Mouse (Mus musculus): ENCODE measurements around the gene Tnfaip8l1.

Tnfaip8l1 gene

GRCm38 (mm10) chr17:56175416-56175815 is 13.1 kb downstream of the Tnfaip8l1 start:
- no peak for DNase-seq (ENCODE audit: extremely low spot score, low spot score)

- peak; percentile 24 for DNase-seq (ENCODE audit: extremely low spot score, low spot score)
Measured at GRCm38 (mm10) chr17:56182975-56183657, 20.8 kb downstream of the Tnfaip8l1 start.

GRCm38 (mm10) chr17:56183658-56184103 is 21.4 kb downstream of the Tnfaip8l1 start, which contains the start of gene Mydgf:
Mydgf (minus strand) TSS chr17:56183920.
- DNase-seq (ENCODE audit: extremely low spot score, low spot score) = peak; percentile 92

GRCm38 (mm10) chr17:56185281-56186141 is 23.2 kb downstream of the Tnfaip8l1 start:
- DNase-seq (ENCODE audit: extremely low spot score, low spot score) = peak; percentile 49

GRCm38 (mm10) chr17:56191266-56191665 is 29.0 kb downstream of the Tnfaip8l1 start:
- DNase-seq (ENCODE audit: extremely low spot score, low spot score) = no peak

- no peak for DNase-seq (ENCODE audit: extremely low spot score, low spot score)
Measured at GRCm38 (mm10) chr17:56194357-56194756, 32.1 kb downstream of the Tnfaip8l1 start.

- DNase-seq (ENCODE audit: extremely low spot score, low spot score) = no peak
Measured at GRCm38 (mm10) chr17:56194765-56195164, 32.5 kb downstream of the Tnfaip8l1 start.

- DNase-seq (ENCODE audit: extremely low spot score, low spot score) = peak; percentile 27
Measured at GRCm38 (mm10) chr17:56196860-56197259, 34.6 kb downstream of the Tnfaip8l1 start.

- no peak for DNase-seq (ENCODE audit: extremely low spot score, low spot score)
Measured at GRCm38 (mm10) chr17:56200586-56200985, 38.3 kb downstream of the Tnfaip8l1 start.

GRCm38 (mm10) chr17:56201642-56202041 is 39.4 kb downstream of the Tnfaip8l1 start:
- no peak for DNase-seq (ENCODE audit: extremely low spot score, low spot score)

- DNase-seq (ENCODE audit: extremely low spot score, low spot score) = no peak
Measured at GRCm38 (mm10) chr17:56202476-56202875, 40.2 kb downstream of the Tnfaip8l1 start.

GRCm38 (mm10) chr17:56203729-56204128 is 41.5 kb downstream of the Tnfaip8l1 start:
- no peak for DNase-seq (ENCODE audit: extremely low spot score, low spot score)

- DNase-seq (ENCODE audit: extremely low spot score, low spot score) = no peak
Measured at GRCm38 (mm10) chr17:56206276-56206884, 44.1 kb downstream of the Tnfaip8l1 start.

- no peak for DNase-seq (ENCODE audit: extremely low spot score, low spot score)
Measured at GRCm38 (mm10) chr17:56206986-56207674, 44.9 kb downstream of the Tnfaip8l1 start.

- no peak for DNase-seq (ENCODE audit: extremely low spot score, low spot score)
Measured at GRCm38 (mm10) chr17:56207963-56208530, 45.8 kb downstream of the Tnfaip8l1 start.

- no peak for DNase-seq (ENCODE audit: extremely low spot score, low spot score)
Measured at GRCm38 (mm10) chr17:56208821-56209220, 46.5 kb downstream of the Tnfaip8l1 start.

- DNase-seq (ENCODE audit: extremely low spot score, low spot score) = no peak
Measured at GRCm38 (mm10) chr17:56211090-56211489, 48.8 kb downstream of the Tnfaip8l1 start.

- DNase-seq (ENCODE audit: extremely low spot score, low spot score) = no peak
Measured at GRCm38 (mm10) chr17:56212676-56213075, 50.4 kb downstream of the Tnfaip8l1 start.

GRCm38 (mm10) chr17:56214229-56214628 is 52.0 kb downstream of the Tnfaip8l1 start:
- no peak for DNase-seq (ENCODE audit: extremely low spot score, low spot score)

GRCm38 (mm10) chr17:56217670-56218069 is 55.4 kb downstream of the Tnfaip8l1 start:
- DNase-seq (ENCODE audit: extremely low spot score, low spot score) = no peak
